Mouse (Mus musculus) embryonic facial prominence, embryonic 14.5 days (tissue): Measurements from ENCODE around the gene Nip7. TPM values are rescaled to one million over a fixed set of nuclear protein-coding genes. Genes with fewer than 3 reads are reported as not detected.
"Not testable (repeated sequence)": the region's sequence is repeated elsewhere in the genome, so short reads cannot be mapped to it uniquely, and the experiment has no call there.

Source experiments
- ATAC-seq: fragments of 200-750 bp; cut with Nextera tagmentation; 2 replicates; pipeline ENCODE4 v1.8.0; 2017; ENCODE audit warnings: low read depth, moderate number of reproducible peaks, moderate TSS enrichment
- DNase-seq: peaks from one replicate; pipeline ENCODE4 v3.0.0-alpha.2; 2015; ENCODE audit warnings: low spot score
- H3K27ac ChIP-seq: fragments of 300-500 bp; sonication (generic); replicated peaks from 2 replicates; pipeline ENCODE4 v1.5.1; 2014; ENCODE audit warnings: low read depth, mild to moderate bottlenecking, low read length, moderate library complexity
- H3K27me3 ChIP-seq: fragments of 300-500 bp; sonication (generic); replicated peaks from 2 replicates; pipeline ENCODE4 v1.6.1; 2014; ENCODE audit warnings: low read length; ENCODE audit not compliant: control insufficient read depth, insufficient read depth
- H3K36me3 ChIP-seq: fragments of 300-500 bp; sonication (generic); 2 replicates; pipeline ENCODE4 v1.6.1; 2014; ENCODE audit warnings: low read length, mixed read lengths; ENCODE audit not compliant: control insufficient read depth, insufficient read depth
- H3K4me1 ChIP-seq: fragments of 300-500 bp; sonication (generic); 2 replicates; pipeline ENCODE4 v1.6.1; 2014; ENCODE audit warnings: antibody characterized with exemption, low read length; ENCODE audit not compliant: control insufficient read depth, insufficient read depth
- H3K4me2 ChIP-seq: fragments of 300-500 bp; sonication (generic); 2 replicates; pipeline ENCODE4 v1.6.1; 2014; ENCODE audit warnings: low read depth, mild to moderate bottlenecking, low read length, moderate library complexity, mixed read lengths
- H3K4me3 ChIP-seq: fragments of 300-500 bp; sonication (generic); 2 replicates; pipeline ENCODE4 v1.5.1; 2014; ENCODE audit warnings: low read depth, mild to moderate bottlenecking, low read length
- H3K9ac ChIP-seq: fragments of 300-500 bp; sonication (generic); 2 replicates; pipeline ENCODE4 v1.6.1; 2014; ENCODE audit warnings: low read depth, mild to moderate bottlenecking, low read length, moderate library complexity, mixed read lengths
- H3K9me3 ChIP-seq: fragments of 300-500 bp; sonication (generic); 2 replicates; pipeline ENCODE4 v1.6.1; 2016; ENCODE audit warnings: low read length; ENCODE audit not compliant: control insufficient read depth
- WGBS: fragments of 180-500 bp; shearing (Covaris S2); extraction: QIAGEN DNeasy Blood & Tissue Kit; methylation state at CpG from one replicate; pipeline ENCODE4 v1.1.7; 2014; 5-methylcytosine and 5-hydroxymethylcytosine counted together
- microRNA-seq: library from miRNA; unstranded; fragments of <30 nt; microRNA quantifications from one replicate; pipeline ENCODE4, GENCODE M21; 2016; ENCODE audit warnings: borderline number of aligned reads
- polyA plus RNA-seq: library from polyadenylated mRNA; unstranded; fragments of >200 nt; fragmentation: Nextera tagmentation; extraction: Ambion mirVana; gene quantifications from 2 replicates; pipeline ENCODE4 v1.2.1, GENCODE M21; 2014

The Nip7 gene
- polyA plus RNA-seq, 1 experiment from 2014 or later: 98.4 TPM

DNA sequence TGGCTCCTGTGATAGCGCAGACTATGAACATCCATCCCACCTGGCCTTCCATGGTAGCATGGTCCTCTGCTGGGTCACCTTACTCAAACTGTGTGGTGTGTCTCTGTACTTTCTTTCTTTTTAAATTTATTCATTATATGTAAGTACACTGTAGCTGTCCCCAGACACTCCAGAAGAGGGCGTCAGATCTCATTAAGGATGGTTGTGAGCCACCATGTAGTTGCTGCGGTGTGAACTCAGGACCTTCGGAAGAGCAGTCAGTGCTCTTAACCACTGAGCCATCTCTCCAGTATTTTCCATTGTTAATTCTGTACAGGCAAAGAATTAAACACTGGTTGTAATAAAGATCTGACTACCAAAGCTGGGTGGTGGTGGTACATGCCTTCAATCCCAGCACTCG, 51.4 kb downstream of the Nip7 start:
- 92% methylated on average over 5 of the region's 5 CpGs for WGBS
- H3K27me3 ChIP-seq, H3K4me1 ChIP-seq, DNase-seq, H3K27ac ChIP-seq, H3K36me3 ChIP-seq, ATAC-seq, H3K9me3 ChIP-seq, H3K4me2 ChIP-seq, H3K9ac ChIP-seq, H3K4me3 ChIP-seq: not testable (repeated sequence)

DNA sequence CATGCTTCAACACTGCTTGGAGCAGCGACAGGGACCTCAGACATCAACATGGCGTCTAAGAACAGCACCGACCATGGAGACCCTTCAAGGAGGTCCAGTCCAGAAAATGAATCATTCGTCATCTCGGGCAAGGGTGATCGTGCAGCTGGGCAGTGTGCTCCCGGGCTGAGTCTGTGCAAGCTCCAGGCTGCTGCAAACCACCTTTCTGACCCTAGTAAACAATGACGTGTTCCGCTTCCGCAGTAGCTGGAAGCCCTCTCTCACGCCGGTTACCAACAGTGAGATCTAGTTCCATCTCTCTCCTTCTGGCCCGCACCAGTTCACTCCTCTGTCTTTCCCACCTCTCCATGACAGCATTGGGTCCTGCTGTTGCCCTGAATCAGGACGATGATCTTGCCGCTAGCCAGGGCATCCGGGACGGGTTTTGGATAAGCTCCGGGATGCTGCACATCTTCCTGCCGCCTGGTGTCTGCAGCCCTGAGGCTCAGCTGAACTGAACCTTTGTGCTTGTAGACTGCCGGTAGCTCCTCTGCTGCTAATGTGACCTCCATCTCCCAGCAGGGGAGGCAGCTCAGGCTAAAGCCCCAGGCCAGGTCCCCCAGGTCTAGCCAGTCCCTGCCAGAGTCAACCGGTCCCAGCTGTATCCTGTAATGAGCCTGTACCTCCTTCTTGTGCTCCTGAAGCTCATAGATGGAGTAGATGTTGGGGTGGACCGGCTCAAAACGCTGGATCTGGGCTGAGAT, 52.5 kb downstream of the Nip7 start:
- Histone ChIP-seq H3K36me3 (no peaks in the 10 kb centered on the region), H3K4me1 (peaks cover 3% of the 10 kb centered on the region; the same call in 1 of the 2 replicates), H3K4me2 (peak overlapping the region; percentile 31; the same call in 1 of the 2 replicates), H3K27me3 (no peaks in the 10 kb centered on the region), H3K27ac (no peak overlapping the region), H3K4me3 (no peak overlapping the region), H3K9me3 (no peaks in the 10 kb centered on the region), H3K9ac (peak overlapping the region; percentile 19; the same call in 1 of the 2 replicates)
- WGBS: 59% methylated on average over 23 of the region's 23 CpGs
- DNase-seq (no peak), ATAC-seq (no peak; the same call in 1 of the 2 replicates)

DNA sequence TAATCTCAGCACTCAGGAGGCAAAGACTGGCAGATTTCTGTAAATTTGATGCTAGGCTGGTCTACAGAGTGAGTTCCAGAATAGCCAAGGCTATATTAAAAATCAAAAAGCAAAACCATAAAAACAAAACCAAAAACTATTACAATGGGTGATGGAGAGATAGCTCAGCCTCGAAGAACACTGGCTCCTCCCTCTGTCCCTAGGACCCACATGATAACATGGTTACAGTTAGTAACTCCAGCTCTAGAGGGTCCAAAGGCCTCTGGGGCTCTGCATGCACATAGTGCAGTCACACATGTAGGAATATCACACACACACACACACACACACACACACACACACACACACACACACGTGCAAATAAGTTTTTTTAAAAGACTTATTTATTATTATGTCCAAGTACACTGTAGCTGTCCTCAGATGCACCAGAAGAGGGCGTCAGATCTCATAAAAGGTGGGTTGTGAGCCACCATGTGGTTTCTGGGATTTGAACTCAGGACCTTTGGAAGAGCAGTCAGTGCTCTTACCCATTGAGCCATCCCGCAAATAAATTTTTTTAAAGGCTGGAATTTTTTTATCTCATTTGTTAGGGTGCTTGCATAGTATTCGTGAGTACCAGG, 53.2 kb downstream of the Nip7 start:
- no peak overlapping the region for H3K4me3 ChIP-seq
- H3K36me3 ChIP-seq: no peaks in the 10 kb centered on the region
- peaks cover 10% of the 10 kb centered on the region; the same call in 1 of the 2 replicates for H3K4me1 ChIP-seq
- H3K9me3 ChIP-seq: no peaks in the 10 kb centered on the region
- H3K27ac ChIP-seq: no peak overlapping the region
- no peak for ATAC-seq
- H3K9ac ChIP-seq: no peak overlapping the region
- WGBS: 84% methylated on average over 5 of the region's 5 CpGs
- H3K4me2 ChIP-seq: no peak overlapping the region
- H3K27me3 ChIP-seq: no peaks in the 10 kb centered on the region
- DNase-seq: no peak

Small RNAs within 50 kb of the gene (microRNA-seq; reads per million reads assigned to microRNA genes)
- 1.7 reads per million, percentile 2 among the genes with 10 or more reads in this experiment for gene Mir7075

Other genes with a start within 250 kb of the Nip7 start
- 0.70 and 0.77 TPM in 2 replicates for gene Has3, start 186.6 kb upstream of the Nip7 start, polyA plus RNA-seq
- 60.4 and 65.0 TPM in 2 replicates for gene Utp4, start 163.2 kb upstream of the Nip7 start, polyA plus RNA-seq
- gene Sntb2, start 121.1 kb upstream of the Nip7 start, polyA plus RNA-seq: 16.3 and 18.5 TPM in 2 replicates
- 71.3 and 78.2 TPM in 2 replicates for gene Vps4a, start 25.7 kb upstream of the Nip7 start, polyA plus RNA-seq
- gene Pdf, start 8.3 kb upstream of the Nip7 start, polyA plus RNA-seq: 30.5 and 31.7 TPM in 2 replicates
- gene Cog8, start 188 bp upstream of the Nip7 start, polyA plus RNA-seq: 32.8 and 39.0 TPM in 2 replicates
- gene Tmed6, start 8.8 kb downstream of the Nip7 start, polyA plus RNA-seq: not detected in 2 replicates
- 14.8 and 15.1 TPM in 2 replicates for gene Terf2, start 39.7 kb downstream of the Nip7 start, polyA plus RNA-seq
- gene Cyb5b, start 93.8 kb downstream of the Nip7 start, polyA plus RNA-seq: 78.5 and 86.5 TPM in 2 replicates
- 13.7 and 13.8 TPM in 2 replicates for gene Nfat5, start 236.6 kb downstream of the Nip7 start, polyA plus RNA-seq